Mouse (Mus musculus) lung, postnatal 25 days (tissue): ENCODE measurements at regions not wholly inside any gene's neighbourhood (a gene's known extent, or its start where the extent isn't known, plus 50 kb on each side); places are given as distances from the start of the nearest gene placed in this dataset.

Experiments
- DNase-seq: peaks from one replicate; pipeline ENCODE4 v3.0.0; 2022; ENCODE audit warnings: low spot score

GRCm38 (mm10) chr6:33117877-33118276, 57.8 kb upstream of the Chchd3 start:
- DNase-seq = no peak

- no peak for DNase-seq
Observed at GRCm38 (mm10) chr6:33120581-33120980, 60.5 kb upstream of the Chchd3 start.

- peak; percentile 57 for DNase-seq
Observed at GRCm38 (mm10) chr6:33126574-33126973, 66.5 kb upstream of the Chchd3 start.

- DNase-seq = no peak
Observed at GRCm38 (mm10) chr6:33136906-33137305, 76.8 kb upstream of the Chchd3 start.

- DNase-seq = no peak
Observed at GRCm38 (mm10) chr6:33137823-33138222, 77.8 kb upstream of the Chchd3 start.

GRCm38 (mm10) chr6:33166479-33166878, 82.4 kb upstream of the Exoc4 start:
- DNase-seq = no peak

GRCm38 (mm10) chr6:33173606-33174005, 75.3 kb upstream of the Exoc4 start:
- DNase-seq = no peak

- DNase-seq = no peak
Observed at GRCm38 (mm10) chr6:33174616-33175015, 74.3 kb upstream of the Exoc4 start.

GRCm38 (mm10) chr6:33189521-33190246, 59.2 kb upstream of the Exoc4 start:
- no peak for DNase-seq

GRCm38 (mm10) chr6:33193823-33194222, 55.1 kb upstream of the Exoc4 start:
- DNase-seq = no peak
